Mouse (Mus musculus): ENCODE data around the gene Myo5a. TPM values are rescaled to one million over a fixed set of nuclear protein-coding genes. Genes with fewer than 3 reads are reported as not detected.
A peak's percentile ranks its signal among the peaks of the same experiment; 100 is the strongest.

Gene Myo5a
- polyA plus RNA-seq (2014; fragmentation: Nextera tagmentation; extraction: Ambion mirVana), result 12.3 and 12.8 TPM in 2 replicates

GRCm38 (mm10) chr9:75070457-75071028 is at the start of gene Myo5a:
Gene Myo5a, plus strand, starts transcription at chr9:75071015.
- no peaks in the 10 kb centered on the region; the same call in 1 of the 2 replicates for H3K27me3 ChIP-seq (ENCODE audit: control insufficient read depth, insufficient read depth, low read length)
- peak within 1 kb of the TSS; percentile 82 to 88 for H3K27ac ChIP-seq (replicated peaks in 1 of 2; ENCODE audit: control insufficient read depth in 1 of 2, insufficient read depth in 1 of 2, low read depth in 2 of 2, low read length in 2 of 2)
- H3K36me3 ChIP-seq (ENCODE audit: control insufficient read depth, insufficient read depth, low read length), result no peaks in the 10 kb centered on the region
- H3K9me3 ChIP-seq (ENCODE audit: control insufficient read depth, low read length), result no peaks in the 10 kb centered on the region
- ATAC-seq (ENCODE audit: insufficient number of reproducible peaks, insufficient read depth, low FRiP score, low read depth), result no peak
- peaks cover 4 to 11% of the 10 kb centered on the region in 2 experiments for H3K4me1 ChIP-seq (ENCODE audit: control insufficient read depth in 2 of 2, insufficient read depth in 2 of 2, low read length in 2 of 2)
- 23% methylated on average over 23 of the region's 23 CpGs for whole genome bisulfite sequencing
- peak within 1 kb of the TSS; percentile 85 for H3K4me2 ChIP-seq (ENCODE audit: low read length)
- H3K4me3 ChIP-seq (ENCODE audit: control insufficient read depth in 1 of 2, insufficient read depth in 1 of 2, low read depth in 1 of 2, low read length in 2 of 2), result peak within 1 kb of the TSS; percentile 66 to 93
- peak within 1 kb of the TSS; percentile 77 for H3K9ac ChIP-seq (ENCODE audit: low read length)

- H3K4me2 ChIP-seq (ENCODE audit: low read length), result no peak overlapping the region
- H3K9me3 ChIP-seq (ENCODE audit: control insufficient read depth, low read length), result no peaks in the 10 kb centered on the region
- H3K4me1 ChIP-seq (ENCODE audit: control insufficient read depth in 2 of 2, insufficient read depth in 2 of 2, low read length in 2 of 2), result no peaks in the 10 kb centered on the region
- 85% methylated on average over 7 of the region's 7 CpGs for WGBS
- no peaks in the 10 kb centered on the region for H3K27me3 ChIP-seq (ENCODE audit: control insufficient read depth, insufficient read depth, low read length)
- no peak overlapping the region for H3K4me3 ChIP-seq (ENCODE audit: control insufficient read depth in 1 of 2, insufficient read depth in 1 of 2, low read depth in 1 of 2, low read length in 2 of 2)
- H3K9ac ChIP-seq (ENCODE audit: low read length), result no peak overlapping the region
- no peak for ATAC-seq (ENCODE audit: insufficient number of reproducible peaks, insufficient read depth, low FRiP score, low read depth)
- H3K27ac ChIP-seq (replicated peaks in 1 of 2; ENCODE audit: control insufficient read depth in 1 of 2, insufficient read depth in 1 of 2, low read depth in 2 of 2, low read length in 2 of 2), result no peak overlapping the region
- peaks cover 55% of the 10 kb centered on the region for H3K36me3 ChIP-seq (ENCODE audit: control insufficient read depth, insufficient read depth, low read length)
Measured at GRCm38 (mm10) chr9:75022546-75022945, 48.3 kb upstream of the Myo5a start.

- ATAC-seq (ENCODE audit: insufficient number of reproducible peaks, insufficient read depth, low FRiP score, low read depth), result no peak
Measured at GRCm38 (mm10) chr9:75023150-75023894, 47.5 kb upstream of the Myo5a start.

GRCm38 (mm10) chr9:75024089-75024488 is 46.7 kb upstream of the Myo5a start:
- no peak overlapping the region for H3K9ac ChIP-seq (ENCODE audit: low read length)
- WGBS, result 29% methylated on average over 7 of the region's 7 CpGs
- H3K36me3 ChIP-seq (ENCODE audit: control insufficient read depth, insufficient read depth, low read length), result peaks cover 57% of the 10 kb centered on the region
- no peak overlapping the region for H3K27ac ChIP-seq (replicated peaks in 1 of 2; ENCODE audit: control insufficient read depth in 1 of 2, insufficient read depth in 1 of 2, low read depth in 2 of 2, low read length in 2 of 2)
- H3K4me3 ChIP-seq (ENCODE audit: control insufficient read depth in 1 of 2, insufficient read depth in 1 of 2, low read depth in 1 of 2, low read length in 2 of 2), result no peak overlapping the region
- H3K4me2 ChIP-seq (ENCODE audit: low read length), result no peak overlapping the region
- no peak for ATAC-seq (ENCODE audit: insufficient number of reproducible peaks, insufficient read depth, low FRiP score, low read depth)
- no peaks in the 10 kb centered on the region for H3K4me1 ChIP-seq (ENCODE audit: control insufficient read depth in 2 of 2, insufficient read depth in 2 of 2, low read length in 2 of 2)
- H3K27me3 ChIP-seq (ENCODE audit: control insufficient read depth, insufficient read depth, low read length), result no peaks in the 10 kb centered on the region
- no peaks in the 10 kb centered on the region for H3K9me3 ChIP-seq (ENCODE audit: control insufficient read depth, low read length)

More at GRCm38 (mm10) chr9:75023150-75023894, 47.5 kb upstream of the Myo5a start:
- Histone ChIP-seq H3K27ac (replicated peaks in 1 of 2; ENCODE audit: control insufficient read depth in 1 of 2, insufficient read depth in 1 of 2, low read depth in 2 of 2, low read length in 2 of 2) (no peak overlapping the region), H3K9ac (ENCODE audit: low read length) (no peak overlapping the region), H3K4me2 (ENCODE audit: low read length) (no peak overlapping the region), H3K27me3 (ENCODE audit: control insufficient read depth, insufficient read depth, low read length) (no peaks in the 10 kb centered on the region), H3K4me1 (ENCODE audit: control insufficient read depth in 2 of 2, insufficient read depth in 2 of 2, low read length in 2 of 2) (no peaks in the 10 kb centered on the region), H3K36me3 (ENCODE audit: control insufficient read depth, insufficient read depth, low read length) (peaks cover 58% of the 10 kb centered on the region), H3K9me3 (ENCODE audit: control insufficient read depth, low read length) (no peaks in the 10 kb centered on the region), H3K4me3 (ENCODE audit: control insufficient read depth in 1 of 2, insufficient read depth in 1 of 2, low read depth in 1 of 2, low read length in 2 of 2) (no peak overlapping the region)
- WGBS, result 77% methylated on average over 5 of the region's 5 CpGs

GRCm38 (mm10) chr9:75025689-75026088 is 45.1 kb upstream of the Myo5a start:
- no peak for ATAC-seq (ENCODE audit: insufficient number of reproducible peaks, insufficient read depth, low FRiP score, low read depth)
- H3K9me3 ChIP-seq (ENCODE audit: control insufficient read depth, low read length), result no peaks in the 10 kb centered on the region
- H3K27me3 ChIP-seq (ENCODE audit: control insufficient read depth, insufficient read depth, low read length), result no peaks in the 10 kb centered on the region
- WGBS, result 79% methylated on average over 6 of the region's 6 CpGs
- peaks cover 41% of the 10 kb centered on the region for H3K36me3 ChIP-seq (ENCODE audit: control insufficient read depth, insufficient read depth, low read length)
- H3K9ac ChIP-seq (ENCODE audit: low read length), result no peak overlapping the region
- no peaks in the 10 kb centered on the region for H3K4me1 ChIP-seq (ENCODE audit: control insufficient read depth in 2 of 2, insufficient read depth in 2 of 2, low read length in 2 of 2)
- no peak overlapping the region for H3K4me2 ChIP-seq (ENCODE audit: low read length)
- H3K4me3 ChIP-seq (ENCODE audit: control insufficient read depth in 1 of 2, insufficient read depth in 1 of 2, low read depth in 1 of 2, low read length in 2 of 2), result no peak overlapping the region
- H3K27ac ChIP-seq (replicated peaks in 1 of 2; ENCODE audit: control insufficient read depth in 1 of 2, insufficient read depth in 1 of 2, low read depth in 2 of 2, low read length in 2 of 2), result no peak overlapping the region

- Histone ChIP-seq H3K27ac (replicated peaks in 1 of 2; ENCODE audit: control insufficient read depth in 1 of 2, insufficient read depth in 1 of 2, low read depth in 2 of 2, low read length in 2 of 2) (no peak overlapping the region), H3K4me1 (ENCODE audit: control insufficient read depth in 2 of 2, insufficient read depth in 2 of 2, low read length in 2 of 2) (no peaks in the 10 kb centered on the region; a peak in 2 of 4 replicates), H3K9me3 (ENCODE audit: control insufficient read depth, low read length) (no peaks in the 10 kb centered on the region), H3K4me3 (ENCODE audit: control insufficient read depth in 1 of 2, insufficient read depth in 1 of 2, low read depth in 1 of 2, low read length in 2 of 2) (no peak overlapping the region), H3K4me2 (ENCODE audit: low read length) (no peak overlapping the region), H3K9ac (ENCODE audit: low read length) (no peak overlapping the region), H3K27me3 (ENCODE audit: control insufficient read depth, insufficient read depth, low read length) (no peaks in the 10 kb centered on the region), H3K36me3 (ENCODE audit: control insufficient read depth, insufficient read depth, low read length) (peaks cover 31% of the 10 kb centered on the region)
- WGBS, result 90% methylated on average over 1 of the region's 1 CpGs
- no peak for ATAC-seq (ENCODE audit: insufficient number of reproducible peaks, insufficient read depth, low FRiP score, low read depth)
Measured at GRCm38 (mm10) chr9:75032408-75032807, 38.4 kb upstream of the Myo5a start.

GRCm38 (mm10) chr9:75033141-75033540 is 37.7 kb upstream of the Myo5a start:
- WGBS, result 53% methylated on average over 7 of the region's 7 CpGs

More at GRCm38 (mm10) chr9:75033141-75033540, 37.7 kb upstream of the Myo5a start:
- Histone ChIP-seq H3K27ac (replicated peaks in 1 of 2; ENCODE audit: control insufficient read depth in 1 of 2, insufficient read depth in 1 of 2, low read depth in 2 of 2, low read length in 2 of 2) (no peak overlapping the region), H3K9ac (ENCODE audit: low read length) (no peak overlapping the region), H3K27me3 (ENCODE audit: control insufficient read depth, insufficient read depth, low read length) (no peaks in the 10 kb centered on the region), H3K4me1 (ENCODE audit: control insufficient read depth in 2 of 2, insufficient read depth in 2 of 2, low read length in 2 of 2) (no peaks in the 10 kb centered on the region; a peak in 2 of 4 replicates), H3K4me2 (ENCODE audit: low read length) (no peak overlapping the region), H3K4me3 (ENCODE audit: control insufficient read depth in 1 of 2, insufficient read depth in 1 of 2, low read depth in 1 of 2, low read length in 2 of 2) (no peak overlapping the region), H3K9me3 (ENCODE audit: control insufficient read depth, low read length) (no peaks in the 10 kb centered on the region), H3K36me3 (ENCODE audit: control insufficient read depth, insufficient read depth, low read length) (peaks cover 25% of the 10 kb centered on the region)
- ATAC-seq (ENCODE audit: insufficient number of reproducible peaks, insufficient read depth, low FRiP score, low read depth), result no peak
